Mouse (Mus musculus) gastrocnemius, postnatal 25 days (tissue): Measurements from ENCODE around the gene Ift20. TPM values are rescaled to one million over a fixed set of nuclear protein-coding genes. Genes with fewer than 3 reads are reported as not detected.
"Not testable (repeated sequence)": the region's sequence is repeated elsewhere in the genome, so short reads cannot be mapped to it uniquely, and the experiment has no call there.

Source experiments
- DNase-seq: peaks from one replicate; pipeline ENCODE4 v3.0.0; 2022
- total RNA-seq, 2 experiments: library from RNA; stranded (reverse); gene quantifications; 1 replicate in 1 of 2; 2 replicates in 1 of 2; pipeline ENCODE4 v1.2.3; 2021

The Ift20 gene
- total RNA-seq, 2 experiments from 2014 or later = 21.4 to 21.7 TPM

DNA sequence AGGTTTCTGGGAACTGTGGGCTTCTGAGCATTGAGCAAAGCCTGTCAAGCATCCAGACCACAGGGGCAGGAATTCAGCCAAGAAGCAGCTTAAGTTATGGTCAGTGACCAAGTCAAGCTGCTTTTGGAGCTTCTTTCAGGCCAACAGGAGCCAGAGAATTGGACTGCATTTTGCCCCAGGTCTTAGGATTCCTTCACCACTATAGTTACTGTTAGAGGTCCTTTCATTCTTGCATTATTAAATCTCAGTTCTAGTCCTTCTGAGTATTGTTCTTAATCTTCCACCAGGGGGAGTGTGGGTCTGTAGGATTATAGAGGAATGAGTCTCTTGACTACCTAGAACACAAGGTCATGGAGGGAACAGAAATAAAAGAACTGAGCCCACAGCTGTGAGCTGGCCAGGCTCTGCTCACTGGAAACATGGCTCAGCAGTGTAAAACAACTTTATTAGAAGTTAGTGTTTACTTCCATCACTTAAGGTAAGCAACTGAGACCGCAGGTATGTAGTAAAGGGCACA is 13.6 kb upstream of the Ift20 start:
- DNase-seq = no peak

DNA sequence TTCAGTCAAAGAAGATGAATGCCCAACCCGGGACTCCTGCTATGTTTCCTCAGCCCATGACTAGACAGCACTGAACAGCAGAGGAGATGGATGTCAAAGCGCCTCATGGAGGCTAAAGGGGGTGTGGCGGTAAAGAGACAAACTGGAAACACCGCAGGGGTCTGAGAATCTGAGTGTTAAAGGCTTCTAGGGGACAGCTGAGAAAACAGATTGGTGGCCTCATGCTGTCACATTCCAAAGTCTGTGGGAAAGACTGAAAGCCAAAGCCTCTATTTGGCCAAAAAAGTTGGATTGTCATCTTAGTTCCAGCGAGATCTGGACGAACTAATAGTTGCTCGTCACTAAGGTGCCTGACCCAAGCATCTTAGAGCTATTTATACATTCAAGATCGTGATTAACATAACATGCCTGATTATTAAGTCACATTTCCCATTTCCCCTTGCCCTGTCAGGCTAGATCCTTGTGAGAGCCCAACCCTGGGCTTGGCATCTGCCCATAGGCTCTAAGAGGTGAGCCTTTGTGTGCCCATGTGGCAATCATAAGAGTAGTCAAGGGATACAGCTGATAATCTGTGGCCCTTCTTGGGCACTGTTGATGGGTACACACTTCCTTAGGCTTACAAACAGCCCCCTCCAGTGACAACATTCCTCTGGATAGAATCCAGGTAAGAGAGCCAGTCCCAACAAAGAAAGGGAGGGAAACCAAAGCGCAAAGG is 12.8 kb upstream of the Ift20 start:
- DNase-seq = no peak

DNA sequence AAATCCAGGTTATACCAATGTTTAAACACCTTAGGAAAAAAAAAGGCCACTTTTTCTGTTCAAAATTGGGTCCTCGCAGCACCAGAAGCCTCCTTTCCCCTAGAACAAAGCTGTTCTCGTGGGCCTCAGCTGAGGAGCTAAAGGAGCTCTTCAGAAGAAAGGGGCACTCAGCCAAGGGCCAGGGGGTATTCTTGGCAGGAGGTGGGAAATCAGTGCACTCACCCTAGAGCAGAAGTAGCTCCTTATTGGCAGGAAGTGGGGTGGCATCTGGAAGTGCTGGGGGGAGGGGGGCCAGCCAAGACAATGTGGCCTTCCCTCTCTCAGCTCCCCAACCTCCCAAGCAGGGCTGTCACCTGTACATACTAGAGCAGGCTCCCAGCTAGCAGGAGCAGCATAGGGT is 11.3 kb upstream of the Ift20 start:
- DNase-seq = no peak

- no peak for DNase-seq
These were observed 7.4 kb upstream of the Ift20 start for GRCm38 (mm10) chr11:78528714-78529113.

- no peak for DNase-seq
These were observed 6.2 kb upstream of the Ift20 start for GRCm38 (mm10) chr11:78530001-78530400.

DNA sequence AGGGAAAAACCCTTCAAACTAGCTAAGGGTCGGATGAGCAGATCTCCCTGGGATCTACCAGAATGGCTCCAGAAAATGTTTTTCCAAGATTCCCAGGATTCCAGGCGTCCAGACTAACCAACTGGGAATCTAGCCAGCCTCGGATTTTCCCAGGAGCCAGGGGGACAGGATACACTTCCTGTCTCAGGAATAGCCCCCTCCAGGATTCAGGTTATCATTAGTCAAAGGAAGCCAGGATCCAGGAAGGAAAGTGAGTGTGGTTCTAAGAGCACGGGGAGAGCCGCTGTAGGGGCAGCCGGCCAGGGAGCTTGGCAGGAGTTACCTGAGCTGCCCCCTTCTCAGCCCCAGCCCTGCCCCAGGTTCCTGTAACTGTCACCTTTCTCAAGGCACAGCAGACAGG is 5.1 kb upstream of the Ift20 start:
- peak; percentile 35 for DNase-seq

GRCm38 (mm10) chr11:78531515-78531914 is 4.6 kb upstream of the Ift20 start:
- DNase-seq = not testable (repeated sequence)

GRCm38 (mm10) chr11:78534516-78534915 is 1.6 kb upstream of the Ift20 start:
- DNase-seq = no peak

DNA sequence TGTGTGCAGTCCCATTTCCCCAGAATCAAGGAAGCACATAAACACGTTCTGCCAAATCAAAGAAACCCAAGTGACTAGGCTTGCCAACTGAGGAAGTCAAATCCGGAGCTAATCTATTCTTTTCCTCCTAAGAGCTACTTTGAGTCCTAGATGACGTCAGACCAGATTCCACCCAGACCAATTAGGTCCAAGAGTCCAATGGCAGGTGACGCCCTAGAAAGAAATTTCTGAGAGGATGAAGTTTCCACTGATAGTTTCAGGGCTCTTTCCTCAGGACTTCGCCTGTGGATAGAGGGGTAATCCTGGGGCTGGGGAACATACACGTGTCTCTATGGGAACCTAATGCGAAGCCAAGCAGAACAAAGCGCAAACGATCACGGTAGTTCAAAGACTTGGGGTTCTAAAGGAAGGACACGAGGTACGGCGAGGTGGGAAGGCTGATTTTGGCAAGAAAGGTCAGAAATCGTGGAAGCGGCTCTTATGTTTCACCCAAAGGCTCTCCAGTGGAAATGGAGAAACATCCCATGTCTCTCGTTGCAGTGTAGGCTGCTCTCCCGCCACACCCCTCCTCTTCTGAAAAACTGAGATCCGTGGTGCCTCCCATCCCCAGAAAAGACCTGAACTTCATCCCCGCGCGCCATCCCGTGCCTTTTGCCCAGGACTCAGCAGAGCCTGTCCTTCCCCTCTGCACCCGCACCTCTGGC is 633 bp upstream of the Ift20 start:
- DNase-seq = peak; percentile 35

DNA sequence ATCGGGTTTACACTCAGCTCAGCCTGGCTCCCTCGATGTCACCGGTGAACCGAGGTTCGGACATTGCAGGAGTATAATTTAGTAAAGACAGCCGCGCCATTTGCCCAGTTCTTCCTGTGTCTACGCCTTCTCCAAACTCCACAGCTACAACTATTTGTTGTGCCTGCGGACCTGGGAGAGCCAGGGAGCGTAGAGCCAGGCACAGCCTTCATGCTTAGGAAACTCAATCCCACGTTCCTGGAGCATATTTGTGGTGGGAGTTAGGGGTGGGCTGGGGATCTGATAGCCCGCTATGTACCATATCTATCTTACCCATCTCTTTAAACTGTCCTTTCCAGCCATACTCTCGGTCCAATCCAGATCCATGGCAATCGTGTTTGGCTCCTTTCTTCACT is 526 bp downstream of the Ift20 start:
- DNase-seq = no peak

DNA sequence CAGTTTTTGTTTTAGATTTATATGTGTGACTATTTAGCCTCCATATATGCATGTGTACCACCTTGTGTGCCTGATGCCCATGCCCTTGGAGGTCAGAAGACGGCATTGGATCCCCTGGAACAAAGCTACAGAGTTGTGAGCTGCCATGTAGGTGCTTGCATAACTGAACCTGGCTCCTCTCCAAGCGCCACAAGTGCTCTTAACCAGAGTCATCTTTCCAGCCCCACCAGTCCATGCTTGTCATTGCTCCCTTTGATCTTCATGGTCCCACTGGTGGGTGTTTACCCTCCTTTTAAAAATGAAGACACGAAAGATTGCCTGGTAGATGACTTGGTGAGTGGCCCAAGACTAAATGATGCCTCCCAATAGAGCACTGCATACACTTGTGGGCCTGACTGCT is 4.2 kb downstream of the Ift20 start:
- DNase-seq = no peak

GRCm38 (mm10) chr11:78544449-78545111 is 8.4 kb downstream of the Ift20 start:
- DNase-seq = no peak

DNA sequence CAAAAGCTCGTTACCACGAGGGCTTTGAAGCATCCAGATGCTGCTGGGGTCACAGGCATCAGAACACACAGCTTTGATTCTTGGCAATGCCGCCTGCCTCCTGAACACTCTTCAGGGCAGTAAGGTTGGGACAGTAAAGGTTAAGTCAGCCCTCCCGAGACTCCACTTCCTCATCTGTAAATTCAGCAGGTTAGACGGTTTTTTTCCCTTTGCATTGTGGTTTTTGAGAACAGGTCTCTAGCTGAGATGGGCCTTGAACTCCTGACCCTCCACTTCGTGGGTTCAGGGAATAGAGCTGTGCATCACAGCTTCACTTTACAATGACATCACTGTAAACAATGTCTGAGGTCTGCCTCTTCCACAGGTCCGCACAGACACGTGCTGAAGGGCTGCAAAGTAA is 9.0 kb downstream of the Ift20 start:
- no peak for DNase-seq

DNA sequence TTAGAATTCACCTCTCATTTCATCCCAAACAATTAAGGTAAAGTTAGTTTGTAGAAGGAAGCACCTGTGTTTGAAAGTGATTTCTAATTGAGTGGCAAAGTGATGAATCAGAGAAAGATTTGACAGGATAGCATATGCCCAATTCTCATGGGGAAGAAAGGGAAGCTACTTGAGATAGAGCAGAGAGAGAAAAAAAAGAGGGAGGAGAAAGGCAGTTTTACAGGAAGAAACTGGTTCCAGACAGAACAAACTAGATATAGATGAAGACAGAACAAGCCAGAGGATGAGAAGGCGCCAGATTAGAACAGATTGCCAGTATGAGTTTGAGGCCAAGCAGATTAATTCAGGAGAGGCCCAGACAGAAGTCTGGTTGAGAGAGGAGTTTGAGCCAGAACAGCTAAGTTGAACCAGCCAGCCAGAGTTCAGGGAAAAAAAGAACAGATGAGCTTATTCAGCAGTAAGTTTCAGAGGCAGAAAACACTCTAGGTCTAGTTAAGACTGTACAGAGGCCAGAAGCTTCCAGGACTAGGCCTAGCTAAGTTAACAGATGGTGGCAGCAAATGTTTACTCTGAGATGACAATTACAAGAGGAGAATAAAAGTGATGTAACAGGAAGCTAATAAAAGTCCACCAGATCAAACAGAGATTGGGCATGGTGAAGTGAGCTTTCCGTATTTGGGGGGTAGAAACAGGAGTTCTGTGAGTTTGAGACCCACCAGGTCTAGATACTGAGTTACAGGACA is 11.7 kb downstream of the Ift20 start:
- no peak for DNase-seq

- no peak for DNase-seq
These were observed 13.4 kb downstream of the Ift20 start for GRCm38 (mm10) chr11:78549491-78549987.

GRCm38 (mm10) chr11:78550168-78551058 is 14.3 kb downstream of the Ift20 start, which contains the start of gene Tmem97:
TSS of gene Tmem97 (minus strand) at chr11:78550777.
- peak; percentile 97 for DNase-seq

DNA sequence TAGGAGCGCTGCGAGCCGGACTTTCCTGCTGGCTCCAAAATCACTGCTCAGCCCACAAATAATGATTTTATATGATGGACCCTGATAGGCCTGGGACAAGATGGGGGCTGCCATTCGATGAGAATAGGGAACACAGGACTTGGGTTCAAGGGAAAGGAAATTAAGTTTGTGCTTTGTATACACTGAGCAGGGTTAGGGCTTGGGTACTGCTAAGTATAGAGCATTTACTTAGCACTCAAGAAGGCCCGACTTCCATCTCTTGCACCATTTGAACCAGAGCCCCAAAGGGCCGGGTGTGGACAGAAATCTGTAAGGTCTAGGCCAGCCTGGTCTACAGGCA is 14.9 kb downstream of the Ift20 start:
- DNase-seq = no peak

- no peak for DNase-seq
These were observed 19.5 kb downstream of the Ift20 start for GRCm38 (mm10) chr11:78555623-78556022.

GRCm38 (mm10) chr11:78556070-78556469 is 19.9 kb downstream of the Ift20 start:
- no peak for DNase-seq

- DNase-seq = no peak
These were observed 21.1 kb downstream of the Ift20 start for GRCm38 (mm10) chr11:78557241-78557640.

DNA sequence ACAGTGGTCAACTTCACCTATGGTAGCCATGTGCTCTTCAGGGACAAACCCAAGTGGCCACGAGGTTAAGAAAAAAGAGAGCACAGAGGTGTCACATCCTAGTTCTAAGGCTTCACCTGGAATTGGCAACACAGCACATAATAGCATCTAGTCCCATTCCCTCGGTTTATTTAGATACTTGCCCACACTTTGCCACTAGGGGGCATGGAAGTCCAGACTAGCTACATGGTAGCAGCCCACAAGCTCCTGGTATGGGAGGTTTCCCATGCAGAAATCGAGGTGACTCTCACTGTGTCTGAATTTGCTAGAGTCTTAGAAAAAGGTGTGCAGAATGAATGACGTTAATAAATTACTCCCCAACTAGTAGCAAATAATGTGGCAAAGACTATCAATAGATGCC is 24.3 kb downstream of the Ift20 start:
- no peak for DNase-seq
